Mouse (Mus musculus): ENCODE data around the gene Mfsd5.

Mfsd5 gene

DNA sequence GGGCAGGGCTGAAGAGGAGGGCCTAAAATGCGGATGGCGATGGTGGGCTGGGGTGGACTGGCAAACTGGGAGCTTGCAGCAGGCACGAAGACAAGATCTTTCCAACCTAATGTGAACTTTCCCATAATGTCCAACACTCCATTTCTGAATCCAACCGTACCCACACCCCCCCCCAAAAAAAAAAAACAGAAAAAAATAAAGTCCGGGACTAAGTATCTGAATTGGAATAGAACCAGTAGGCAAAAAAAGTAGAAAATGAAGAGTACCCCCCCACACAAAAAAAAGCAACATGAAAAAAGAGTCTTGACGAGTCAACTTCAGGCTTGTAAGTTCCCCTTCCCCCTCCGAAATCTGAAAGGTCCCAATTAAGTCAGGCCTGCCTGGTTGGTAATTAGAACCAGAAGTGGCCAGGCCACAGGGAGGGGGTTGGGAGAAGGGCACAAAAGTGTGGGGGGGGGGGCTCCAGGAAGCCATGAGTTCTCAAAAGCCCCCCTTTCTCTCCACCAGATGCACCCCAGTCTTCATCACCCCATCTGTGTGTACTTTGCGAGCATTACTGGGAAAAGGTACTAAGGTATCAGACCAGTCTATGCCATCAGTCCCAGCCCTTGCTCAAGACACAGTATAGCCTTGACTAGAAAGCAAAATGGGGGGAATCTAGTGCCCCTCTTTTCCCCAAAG lies 31.0 kb upstream of the Mfsd5 start:
- DNase-seq = no peak

DNA sequence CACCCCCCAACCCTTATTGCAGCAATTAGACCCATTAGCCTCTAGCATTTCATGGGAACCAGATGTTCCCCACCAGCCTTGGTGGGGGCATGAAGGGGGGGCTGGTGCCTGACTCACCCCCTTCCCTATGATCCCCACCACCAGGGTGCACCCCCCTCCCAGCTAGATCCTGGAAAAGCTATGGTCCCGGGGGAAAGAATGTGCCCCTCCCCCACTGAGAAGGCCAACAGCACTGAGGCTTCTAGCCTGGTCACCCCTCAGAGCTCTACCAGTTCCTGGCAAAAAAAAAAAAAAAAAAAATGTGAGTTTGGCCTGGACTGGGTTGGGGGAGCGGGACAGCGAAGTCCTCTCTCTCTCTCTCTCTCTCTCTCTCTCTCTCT lies 30.5 kb upstream of the Mfsd5 start:
- no peak for DNase-seq

DNA sequence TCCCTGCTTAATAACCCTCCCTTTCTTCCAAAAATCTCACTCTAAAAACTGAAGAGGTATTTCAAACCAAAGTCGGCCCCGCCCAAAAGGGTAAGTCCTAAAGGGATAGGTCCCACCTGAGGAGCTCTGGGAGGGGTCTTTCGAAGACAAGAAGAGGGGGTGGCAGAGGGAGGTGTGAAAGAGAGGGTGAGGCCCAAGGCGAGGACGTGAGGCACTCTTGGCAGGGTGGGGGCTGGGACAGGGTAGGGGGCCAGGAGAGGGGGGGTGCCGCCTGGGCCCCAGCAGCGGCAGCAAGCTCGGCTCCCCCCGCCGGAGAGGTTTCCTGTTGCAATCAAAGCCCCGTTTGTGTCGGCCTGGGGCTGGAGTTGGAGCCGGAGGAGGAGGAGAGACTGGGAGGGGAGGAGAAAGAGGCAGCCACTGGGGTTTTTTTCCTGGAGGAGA lies 30.0 kb upstream of the Mfsd5 start:
- DNase-seq = peak; percentile 56

DNA sequence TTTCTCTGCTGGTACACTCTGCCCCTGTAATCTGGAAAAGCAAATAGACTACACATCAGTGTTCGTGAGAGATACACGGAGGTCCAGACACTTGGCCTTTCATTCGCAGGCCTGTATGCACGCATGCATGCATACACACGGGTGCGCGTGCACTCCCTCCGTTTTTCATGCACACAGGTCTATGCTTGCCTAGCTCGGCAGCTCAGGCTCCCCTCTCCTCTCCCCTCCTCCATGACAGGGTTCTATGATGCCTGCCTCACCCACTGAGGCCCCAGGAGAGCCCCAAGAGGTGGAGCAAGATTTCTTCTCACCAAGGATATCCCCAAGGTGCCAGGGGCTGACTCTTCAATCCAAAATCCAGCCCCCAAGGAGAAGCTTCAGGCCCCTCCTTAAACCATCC lies 29.3 kb upstream of the Mfsd5 start:
- DNase-seq = no peak

DNA sequence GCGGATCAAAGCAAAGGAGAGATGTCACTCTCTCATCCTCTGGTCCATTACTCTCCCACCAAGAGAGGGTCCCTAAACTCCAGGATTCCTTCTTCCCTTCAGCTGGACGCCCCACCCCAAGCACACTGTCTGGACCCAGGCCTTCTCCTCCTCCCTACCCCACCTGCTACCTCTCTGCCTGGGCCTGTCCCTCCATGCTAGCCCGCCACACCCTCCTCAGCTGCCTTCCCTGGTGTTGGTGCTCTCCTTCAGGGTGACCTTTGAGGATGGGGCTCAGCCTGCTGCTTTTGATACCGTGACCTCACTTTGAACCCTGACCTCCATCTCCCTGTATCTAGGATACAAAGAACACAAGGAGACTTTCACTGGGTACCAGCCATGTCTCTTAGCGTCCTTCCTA lies 28.7 kb upstream of the Mfsd5 start:
- DNase-seq = no peak

DNA sequence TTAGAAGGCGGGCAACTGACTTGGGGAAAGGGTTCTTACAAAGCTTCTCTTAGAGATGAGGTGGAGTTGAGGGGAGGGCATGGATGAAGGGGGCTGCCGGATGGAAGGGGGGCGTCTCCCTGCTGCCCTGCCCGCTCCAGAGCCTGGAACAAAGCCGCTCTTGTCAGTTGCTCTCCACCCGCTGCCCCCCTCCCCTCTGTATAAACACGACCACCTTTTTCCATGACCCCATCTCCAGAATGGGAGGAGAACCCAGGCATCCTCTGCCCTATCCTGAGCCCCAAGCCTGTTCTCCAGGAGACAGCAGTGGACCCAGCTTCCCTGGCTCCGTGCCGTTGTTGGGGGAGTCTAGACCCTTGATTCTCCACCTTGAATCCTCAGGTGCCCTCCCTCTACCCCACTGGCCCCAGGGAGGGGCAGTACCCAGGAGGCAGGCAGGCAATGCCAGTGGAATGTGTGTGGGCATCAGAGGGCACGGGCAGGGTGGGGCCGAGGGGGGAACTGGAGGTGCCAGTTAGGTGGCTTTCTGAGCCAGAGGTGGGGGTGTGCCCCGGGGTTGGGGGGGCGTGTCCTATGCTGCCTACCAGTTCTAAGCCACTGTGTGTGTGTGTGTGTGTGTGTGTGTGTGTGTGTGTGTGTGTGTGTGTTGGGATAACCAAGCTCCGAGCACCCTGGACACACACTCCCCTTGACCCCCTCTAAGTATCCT lies 23.6 kb upstream of the Mfsd5 start:
- DNase-seq = no peak

DNA sequence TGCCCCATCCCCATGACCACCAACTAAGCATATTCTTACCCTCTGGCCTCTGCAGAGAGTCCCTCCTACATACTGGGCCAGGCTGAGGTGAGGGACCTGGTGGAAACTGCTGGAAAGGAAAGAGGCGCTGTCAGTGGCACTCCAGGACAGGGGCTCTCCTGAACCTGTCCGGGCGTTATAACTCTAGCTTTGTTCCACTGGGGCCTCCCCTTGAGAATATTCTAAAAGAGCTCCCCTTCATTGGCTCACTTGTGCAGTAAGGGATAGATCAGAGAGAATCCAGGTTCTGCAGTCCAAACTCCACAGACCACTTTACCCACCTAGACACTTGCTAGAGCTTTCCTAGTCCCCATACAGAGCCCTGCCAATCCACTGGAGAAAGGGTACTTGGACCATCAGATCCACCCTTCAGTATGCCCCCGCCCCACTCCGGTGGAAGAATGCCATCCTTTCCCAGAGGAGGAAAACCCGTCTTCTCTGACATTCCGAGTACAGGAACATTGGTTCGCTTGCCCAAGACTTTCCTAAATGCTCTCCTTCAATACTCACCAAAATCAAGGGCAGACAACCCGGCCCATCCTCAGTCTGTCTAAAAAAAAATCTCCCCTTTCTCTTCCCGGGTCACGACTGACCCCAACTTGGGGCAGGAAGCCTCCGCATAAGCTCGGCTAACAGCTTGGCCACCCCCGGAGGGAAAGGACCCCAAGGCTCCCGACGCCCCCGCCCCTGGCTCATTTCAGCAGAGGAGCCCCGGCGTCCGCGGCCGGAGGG lies 22.6 kb upstream of the Mfsd5 start:
- no peak for DNase-seq

DNA sequence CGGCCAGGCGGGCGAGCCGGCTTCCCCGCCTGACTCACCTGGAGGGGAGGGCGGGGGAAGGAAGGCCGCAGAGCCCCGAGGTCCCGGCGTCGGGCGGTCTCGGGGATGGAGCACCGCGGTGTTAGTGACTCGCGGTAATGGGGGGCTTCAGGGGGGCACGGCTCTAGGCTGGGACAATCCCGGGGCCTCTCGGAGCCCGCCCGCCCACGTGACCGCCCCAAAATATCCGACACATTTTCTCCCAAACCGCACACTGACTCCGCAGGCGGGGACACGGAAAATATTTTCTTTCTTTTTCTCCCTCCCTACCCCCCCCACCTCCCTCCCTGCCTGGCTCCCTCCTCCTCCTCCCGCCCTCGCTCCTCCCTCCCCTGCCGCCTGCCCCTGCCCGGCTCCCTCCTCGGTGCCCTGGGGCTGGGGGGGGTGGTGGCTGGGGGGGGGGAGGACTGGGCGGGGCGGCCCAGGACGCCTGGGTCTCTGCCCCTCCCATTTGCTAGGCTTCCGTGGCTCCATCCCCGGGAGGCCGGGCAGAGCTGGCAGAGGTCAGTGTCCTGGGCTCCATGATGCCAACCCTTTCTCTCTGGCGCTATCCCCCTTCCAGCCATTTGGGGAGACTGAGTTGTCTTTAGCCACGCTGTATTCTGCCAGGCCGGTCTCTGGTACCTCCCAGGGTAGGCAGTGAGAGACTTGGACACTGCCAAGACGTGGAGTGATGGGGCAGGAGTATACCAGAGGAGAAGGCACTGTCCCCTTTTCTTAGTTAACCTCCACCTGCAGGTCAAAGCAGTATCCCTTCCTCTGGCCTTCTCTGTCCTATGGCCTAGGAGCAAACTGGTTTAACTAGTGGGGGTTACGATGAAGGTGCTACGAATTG lies 21.8 kb upstream of the Mfsd5 start, which contains the start of gene Rarg:
Gene Rarg (minus strand): TSS at position 316 of the 874 bp plus-strand sequence.
- no peak for DNase-seq

DNA sequence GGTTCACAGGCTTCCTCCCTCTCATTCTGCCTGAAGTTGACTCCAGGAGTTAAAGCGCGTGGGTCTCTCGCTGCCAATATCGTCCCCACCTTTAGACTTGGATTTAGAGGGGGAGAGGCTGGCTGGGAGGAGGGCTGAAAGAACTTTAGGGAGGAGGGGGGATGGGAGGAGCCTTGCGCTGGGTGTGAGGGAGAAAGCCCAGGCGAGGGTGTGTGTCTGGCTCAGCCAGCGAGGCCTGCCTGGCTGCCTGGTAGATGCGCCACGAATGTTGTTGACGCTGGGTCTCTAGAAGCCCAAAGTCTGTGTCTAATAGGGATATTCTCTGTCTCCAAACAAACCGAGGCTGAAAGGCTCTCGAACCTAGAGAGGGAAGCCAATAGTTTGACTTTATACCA lies 21.2 kb upstream of the Mfsd5 start:
- DNase-seq = no peak

DNA sequence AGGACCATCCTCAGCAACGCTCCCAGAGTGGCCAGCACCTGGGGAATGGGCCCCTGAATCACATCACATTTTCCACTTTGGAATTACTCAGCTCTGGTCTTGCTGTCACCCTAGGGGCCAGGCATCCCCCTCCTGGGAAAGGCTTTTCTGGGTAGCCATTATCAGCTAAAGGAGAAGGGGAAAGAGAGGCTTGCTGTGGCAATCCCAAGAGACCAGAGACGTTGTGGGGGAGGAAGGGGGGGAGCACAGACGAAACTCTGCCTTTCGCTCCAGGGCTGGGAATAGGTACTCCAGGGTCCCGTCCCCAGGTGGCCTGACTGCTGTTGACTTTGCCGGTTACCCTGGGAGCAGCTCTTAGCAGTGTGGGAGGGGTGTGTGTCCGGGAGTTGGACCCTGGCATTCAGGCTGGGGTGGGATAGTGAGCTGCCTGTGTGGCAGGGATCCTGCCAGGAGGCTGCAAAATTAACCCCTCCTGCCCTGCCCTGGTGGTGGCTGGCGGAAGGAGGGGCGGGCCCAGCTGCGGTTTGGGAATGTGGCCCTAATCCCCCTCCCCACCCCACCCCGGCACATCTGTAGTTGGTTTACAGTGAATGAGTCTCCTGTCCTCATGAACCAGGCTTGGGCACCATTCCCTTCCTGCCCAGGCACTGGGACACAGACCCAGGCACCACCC lies 20.5 kb upstream of the Mfsd5 start:
- no peak for DNase-seq

DNA sequence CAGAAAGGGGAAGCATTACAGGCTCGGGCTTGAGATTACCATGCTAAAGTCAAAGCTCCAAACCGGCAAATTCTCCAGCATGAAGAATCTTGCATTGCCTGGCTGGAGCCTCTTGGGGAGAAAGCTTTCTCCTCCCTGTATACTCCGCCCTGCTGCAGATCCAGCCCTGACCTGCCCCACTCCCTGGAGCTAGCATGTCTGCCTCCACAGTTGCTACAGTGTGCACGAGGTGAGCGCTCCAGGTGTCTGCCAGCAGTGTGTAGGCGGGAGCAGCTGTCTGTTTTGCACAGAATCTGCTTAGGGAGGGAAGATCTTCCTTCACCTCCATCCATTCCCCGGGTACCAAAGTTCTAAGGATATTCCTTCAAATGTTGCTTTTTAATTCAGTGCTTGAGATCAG lies 16.7 kb upstream of the Mfsd5 start:
- DNase-seq = no peak

DNA sequence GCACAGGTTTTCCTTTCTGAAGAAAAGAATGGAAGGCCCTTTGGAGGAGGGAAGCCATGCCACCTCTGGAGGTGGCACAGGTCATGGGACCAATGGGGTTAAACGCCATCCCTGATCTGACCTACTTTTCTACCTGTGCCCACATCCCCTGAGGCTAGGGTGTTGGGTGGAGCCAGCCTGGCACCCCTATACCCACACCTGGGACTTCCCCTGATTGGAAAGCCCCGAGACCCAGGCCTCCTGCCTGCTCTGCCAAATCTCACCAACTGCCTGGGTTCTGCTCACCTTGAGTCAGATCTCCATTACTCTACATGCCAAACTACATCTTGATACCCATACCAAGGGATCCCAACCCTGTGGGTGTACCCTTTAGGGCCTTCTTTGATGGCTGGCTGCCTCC lies 16.2 kb upstream of the Mfsd5 start:
- DNase-seq = peak; percentile 41

DNA sequence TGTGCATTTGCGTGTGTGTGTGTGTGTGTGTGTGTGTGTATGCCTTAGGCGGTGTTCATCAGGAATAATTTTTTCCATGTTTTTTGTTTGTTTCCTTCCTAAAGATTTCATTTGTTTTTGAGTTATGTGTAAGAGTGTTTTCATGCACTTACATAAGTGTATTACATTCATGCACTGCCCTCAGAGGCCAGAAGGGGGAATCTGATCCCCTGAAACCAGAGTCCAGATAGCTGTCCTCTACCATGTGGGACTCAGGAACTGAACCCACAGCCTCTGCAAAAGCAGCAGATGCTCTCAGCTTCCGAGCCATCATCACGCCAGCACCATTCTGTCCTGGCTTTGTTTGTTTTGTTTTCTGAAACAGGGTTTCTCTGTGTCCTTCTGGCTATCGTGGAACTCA lies 13.7 kb upstream of the Mfsd5 start:
- DNase-seq = no peak

DNA sequence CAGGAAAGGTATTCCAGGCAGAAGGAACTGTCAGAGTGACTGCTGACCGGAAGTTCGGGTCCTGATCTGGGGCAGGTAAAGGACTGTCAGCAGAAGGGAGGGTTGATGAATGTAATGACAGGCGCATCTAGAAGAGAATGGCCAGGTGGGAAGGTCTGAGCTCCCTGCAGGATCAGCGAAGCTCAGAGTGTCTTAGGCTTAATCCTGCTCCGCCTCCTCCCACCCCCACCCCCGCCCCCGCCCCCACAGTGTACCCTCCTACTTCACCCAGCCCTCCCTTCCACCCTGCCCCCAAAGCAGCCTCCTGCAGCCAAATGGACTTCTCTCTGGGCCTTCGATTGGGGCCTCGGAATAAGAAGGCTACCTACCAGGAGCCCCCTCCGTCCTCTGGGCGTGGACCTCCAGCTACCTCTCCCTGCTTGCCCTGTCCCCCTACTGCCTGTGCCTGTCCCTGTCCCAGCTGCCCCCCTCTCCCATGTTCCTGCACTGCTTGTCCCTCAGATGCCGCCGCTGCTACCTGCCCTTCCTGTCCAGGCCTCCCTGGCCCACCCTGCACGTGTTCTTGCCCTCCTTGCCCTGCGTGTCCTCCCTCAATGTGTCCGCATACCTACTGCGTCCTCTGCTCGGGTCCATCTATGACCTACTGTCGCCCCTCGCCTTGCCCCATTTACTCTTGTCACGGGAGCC lies 8.8 kb upstream of the Mfsd5 start, which contains the start of gene Gm9918:
Gene Gm9918 (plus strand): TSS at position 290 of the 687 bp plus-strand sequence.
- DNase-seq = no peak

DNA sequence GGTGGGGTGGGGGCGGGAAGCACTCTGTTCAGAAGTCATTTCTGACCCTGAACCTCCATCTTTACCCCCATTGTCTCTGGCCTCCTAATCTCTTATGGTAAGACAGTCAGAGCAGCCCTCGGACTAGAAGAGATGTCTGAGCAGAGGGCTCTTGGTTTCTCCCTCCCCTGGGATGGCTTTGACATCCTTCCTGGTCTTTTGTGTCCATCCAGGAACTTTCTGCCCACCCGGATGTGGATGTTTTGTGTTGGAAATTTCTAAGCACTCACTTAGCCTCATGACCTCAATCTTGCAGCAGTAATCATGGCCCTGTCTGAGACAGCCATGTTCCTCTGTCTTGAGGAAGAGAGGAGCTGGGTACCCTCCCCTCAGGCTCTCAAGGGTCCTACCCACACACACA lies 7.8 kb upstream of the Mfsd5 start:
- DNase-seq = no peak

DNA sequence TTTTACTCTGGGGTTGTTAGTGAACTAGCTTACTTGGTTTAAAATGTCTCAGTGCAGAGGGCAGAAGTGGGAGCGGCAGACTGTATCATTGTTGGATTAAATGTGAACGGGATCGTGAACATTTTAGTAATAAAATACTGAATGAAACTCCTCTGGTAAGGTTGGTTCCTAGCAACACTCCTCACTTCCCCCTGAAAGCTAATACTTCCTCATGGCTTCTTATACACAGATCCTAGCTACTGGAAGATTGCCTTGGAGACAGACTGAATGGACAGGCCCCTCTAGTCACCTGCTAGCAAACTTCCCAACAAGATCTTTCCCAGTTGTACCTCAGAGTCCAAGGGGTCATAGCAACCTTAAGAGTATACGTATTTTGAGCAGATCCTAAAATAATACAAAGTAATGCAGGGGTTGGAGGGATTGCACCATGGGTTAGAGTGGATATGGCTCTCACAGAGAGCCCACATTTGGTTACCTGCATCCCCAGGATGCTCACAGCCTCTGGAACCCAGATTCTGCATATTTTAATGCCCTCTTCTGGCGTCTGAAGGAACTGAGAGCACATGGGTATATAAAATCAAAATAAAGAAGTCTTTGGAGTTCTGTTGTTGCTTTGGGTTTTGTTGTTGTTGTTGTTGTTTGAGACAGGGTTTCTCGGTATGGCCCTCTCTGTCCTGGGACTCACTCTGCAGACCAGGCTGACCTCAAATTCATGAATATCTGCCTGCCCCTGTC lies 5.1 kb upstream of the Mfsd5 start:
- no peak for DNase-seq

DNA sequence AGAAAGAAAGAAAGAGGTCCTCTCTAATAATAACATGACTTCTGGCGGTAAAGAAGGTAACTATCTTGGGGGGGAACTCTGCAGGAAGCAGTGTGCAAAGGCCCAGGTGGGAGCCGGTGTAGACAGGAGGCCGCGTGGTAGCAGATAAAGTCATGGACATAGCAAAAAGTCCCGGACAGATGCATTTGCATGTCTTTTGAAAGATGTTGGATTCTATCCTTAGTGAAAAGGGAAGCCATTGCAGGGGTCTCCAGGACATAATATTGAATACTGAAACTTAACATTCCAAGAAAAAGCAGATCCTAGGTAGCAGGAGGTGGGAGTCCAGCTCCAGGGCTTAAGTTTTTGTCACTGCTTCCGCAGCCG lies 545 bp upstream of the Mfsd5 start:
- DNase-seq = peak; percentile 37

DNA sequence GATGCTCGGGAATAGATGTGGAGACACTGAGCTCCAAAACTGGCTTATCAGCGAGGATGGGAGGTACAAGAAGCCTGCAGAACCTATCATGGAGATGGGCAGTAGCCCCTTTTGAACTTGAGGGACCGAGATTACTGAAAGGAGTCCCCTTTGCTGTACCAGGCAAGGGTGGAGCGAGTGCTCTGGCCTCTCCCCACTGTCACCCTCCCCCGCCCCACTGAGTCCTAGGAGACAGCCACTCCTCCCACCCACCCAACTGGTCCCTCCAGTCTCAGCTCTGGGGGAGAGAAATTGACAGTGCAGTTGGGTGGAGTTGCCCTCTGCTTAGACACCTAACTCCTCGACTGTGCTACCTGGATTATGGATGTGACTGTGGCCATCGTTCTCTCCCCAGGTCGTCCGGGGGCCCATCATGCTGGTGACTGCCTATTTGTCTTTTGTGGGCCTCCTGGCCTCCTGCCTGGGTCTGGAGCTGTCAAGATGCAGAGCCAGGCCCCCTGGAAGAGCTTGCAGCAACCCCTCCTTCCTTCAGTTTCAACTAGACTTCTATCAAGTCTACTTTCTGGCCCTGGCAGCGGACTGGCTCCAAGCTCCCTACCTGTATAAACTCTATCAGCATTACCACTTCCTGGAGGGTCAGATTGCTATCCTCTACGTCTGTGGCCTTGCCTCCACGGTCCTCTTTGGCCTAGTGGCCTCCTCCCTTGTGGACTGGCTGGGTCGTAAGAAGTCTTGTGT lies 698 bp downstream of the Mfsd5 start:
- DNase-seq = peak; percentile 19

DNA sequence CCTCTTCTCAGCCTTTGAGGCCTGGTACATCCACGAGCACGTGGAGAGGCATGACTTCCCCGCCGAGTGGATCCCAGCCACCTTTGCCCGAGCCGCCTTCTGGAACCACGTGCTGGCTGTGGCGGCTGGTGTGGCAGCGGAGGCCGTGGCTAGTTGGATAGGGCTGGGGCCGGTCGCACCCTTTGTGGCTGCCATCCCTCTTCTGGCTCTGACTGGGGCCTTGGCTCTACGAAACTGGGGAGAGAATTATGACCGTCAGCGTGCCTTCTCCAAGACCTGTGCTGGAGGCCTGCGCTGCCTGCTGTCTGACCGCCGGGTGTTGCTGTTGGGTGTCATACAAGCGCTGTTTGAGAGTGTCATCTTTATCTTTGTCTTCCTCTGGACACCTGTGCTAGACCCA lies 1.4 kb downstream of the Mfsd5 start:
- peak; percentile 27 for DNase-seq
